Mouse (Mus musculus) testis, adult 2 months (tissue): ENCODE measurements around the gene Zfp637.

Experiments
- CTCF ChIP-seq: fragments of 200-500 bp; IDR thresholded peaks from 2 replicates; pipeline ENCODE4 v1.5.1; 2012; ENCODE audit warnings: low read depth, mild to moderate bottlenecking, inconsistent platforms, low read length, moderate library complexity; ENCODE audit not compliant: control insufficient read depth, insufficient read depth, insufficient replicate concordance
- POLR2A ChIP-seq: fragments of 200-500 bp; IDR thresholded peaks from 2 replicates; pipeline ENCODE4 v1.6.1; 2012; ENCODE audit warnings: low read depth, mild to moderate bottlenecking, inconsistent platforms, low read length, moderate library complexity; ENCODE audit not compliant: control insufficient read depth

GRCm38 (mm10) chr6:117879408-117880115 is 38.6 kb downstream of the Zfp637 start:
- TF ChIP-seq POLR2A (peak; percentile 68), CTCF (peak; percentile 100)
